Mouse (Mus musculus): ENCODE data around the gene Gm10842. TPM values are rescaled to one million over a fixed set of nuclear protein-coding genes. Genes with fewer than 3 reads are reported as not detected.

The Gm10842 gene
- total and polyA plus RNA-seq, 3 experiments: not detected

GRCm38 (mm10) chr11:105156748-105157267 is 10.1 kb downstream of the Gm10842 start:
- ATAC-seq (ENCODE audit: extremely low read depth, insufficient number of reproducible peaks, low FRiP score, poor library complexity, severe bottlenecking): no peak
- H3K9me3 ChIP-seq (replicated peaks): no peaks in the 10 kb centered on the region
- H3K4me1 ChIP-seq (ENCODE audit: insufficient read depth, low read depth, low read length): peaks cover 88% of the 10 kb centered on the region
- no peaks in the 10 kb centered on the region for H3K27me3 ChIP-seq (ENCODE audit: insufficient read depth, low read length)
- peaks cover 26% of the 10 kb centered on the region for H3K36me3 ChIP-seq (replicated peaks)
- DNase-seq (ENCODE audit: low spot score): no peak
- H3K4me3 ChIP-seq (ENCODE audit: low read depth, low read length): peak overlapping the region; percentile 70
- no peak for TF ChIP-seq CTCF (IDR thresholded peaks at IDR 0.05; ENCODE audit: low read depth, low read length)

- DNase-seq (ENCODE audit: low spot score): no peak
- H3K4me1 ChIP-seq (ENCODE audit: insufficient read depth, low read depth, low read length): peaks cover 86% of the 10 kb centered on the region
- H3K36me3 ChIP-seq (replicated peaks): peaks cover 34% of the 10 kb centered on the region
- no peak for TF ChIP-seq GATA1 (IDR thresholded peaks at IDR 0.05; ENCODE audit: borderline replicate concordance, low read length)
- no peak for TF ChIP-seq CTCF (IDR thresholded peaks at IDR 0.05; ENCODE audit: low read depth, low read length)
- TF ChIP-seq GATA2 (IDR thresholded peaks at IDR 0.05; ENCODE audit: borderline replicate concordance, low read depth, low read length): no peak
- TF ChIP-seq TAL1 (conservative IDR thresholded peaks at IDR 0.05; ENCODE audit: low read depth, low read length): no peak
- no peak for TF ChIP-seq POLR2AphosphoS5 (IDR thresholded peaks at IDR 0.05; ENCODE audit: insufficient replicate concordance, low read depth, low read length)
- H3K27me3 ChIP-seq (ENCODE audit: insufficient read depth, low read length): no peaks in the 10 kb centered on the region
- no peaks in the 10 kb centered on the region for H3K9me3 ChIP-seq (replicated peaks)
- H3K4me3 ChIP-seq (ENCODE audit: low read depth, low read length): peak overlapping the region; percentile 70
- ATAC-seq (ENCODE audit: extremely low read depth, insufficient number of reproducible peaks, low FRiP score, poor library complexity, severe bottlenecking): no peak
Measured at GRCm38 (mm10) chr11:105158047-105158446, 11.4 kb downstream of the Gm10842 start.

DNA sequence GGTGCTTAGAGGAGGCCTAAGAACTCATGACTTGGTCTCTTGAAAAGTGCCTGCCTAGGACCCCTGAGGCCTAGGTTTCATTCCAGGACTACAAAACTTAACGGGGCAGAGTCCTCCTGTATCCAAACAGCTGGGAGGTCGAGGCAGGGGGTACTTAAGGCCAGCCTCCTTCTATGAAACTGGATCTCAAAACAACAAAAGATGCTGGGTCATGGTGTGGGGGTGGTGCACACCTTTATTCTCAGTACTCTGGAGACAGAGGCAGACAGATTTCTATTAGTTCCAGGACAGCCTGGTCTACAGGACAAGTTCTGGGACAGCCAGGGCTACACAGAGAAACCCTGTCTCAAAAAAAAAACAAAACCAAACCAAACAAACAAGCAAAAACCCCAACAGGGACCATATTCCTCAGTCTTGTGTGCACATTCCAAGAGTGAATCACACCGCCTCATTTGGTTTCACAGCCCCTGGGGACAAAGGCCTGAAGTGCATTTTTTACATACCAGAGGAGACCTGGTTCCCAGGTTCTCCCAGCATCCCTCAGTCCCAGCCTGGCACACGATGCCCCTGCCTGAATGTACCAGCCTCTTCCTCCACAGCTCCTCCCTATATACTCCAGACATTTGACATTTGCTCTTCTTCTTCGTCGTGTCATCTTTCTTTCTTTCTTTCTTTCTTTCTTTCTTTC is 13.1 kb downstream of the Gm10842 start:
- no peak overlapping the region; the same call in 1 of the 2 replicates for H3K4me3 ChIP-seq (ENCODE audit: low read depth, low read length)
- TF ChIP-seq GATA2 (IDR thresholded peaks at IDR 0.05; ENCODE audit: borderline replicate concordance, low read depth, low read length): no peak
- TF ChIP-seq CTCF (IDR thresholded peaks at IDR 0.05; ENCODE audit: low read depth, low read length): no peak
- no peak for TF ChIP-seq GATA1 (IDR thresholded peaks at IDR 0.05; ENCODE audit: borderline replicate concordance, low read length)
- TF ChIP-seq POLR2AphosphoS5 (IDR thresholded peaks at IDR 0.05; ENCODE audit: insufficient replicate concordance, low read depth, low read length): no peak
- TF ChIP-seq TAL1 (conservative IDR thresholded peaks at IDR 0.05; ENCODE audit: low read depth, low read length): no peak
- peaks cover 39% of the 10 kb centered on the region for H3K36me3 ChIP-seq (replicated peaks)
- no peak for DNase-seq (ENCODE audit: low spot score)
- peaks cover 3% of the 10 kb centered on the region for H3K9me3 ChIP-seq (replicated peaks)
- peaks cover 72% of the 10 kb centered on the region for H3K4me1 ChIP-seq (ENCODE audit: insufficient read depth, low read depth, low read length)
- H3K27me3 ChIP-seq (ENCODE audit: insufficient read depth, low read length): no peaks in the 10 kb centered on the region
- no peak for ATAC-seq (ENCODE audit: extremely low read depth, insufficient number of reproducible peaks, low FRiP score, poor library complexity, severe bottlenecking)

GRCm38 (mm10) chr11:105161411-105161810 is 14.7 kb downstream of the Gm10842 start:
- H3K36me3 ChIP-seq (replicated peaks): peaks cover 55% of the 10 kb centered on the region
- H3K4me3 ChIP-seq (ENCODE audit: low read depth, low read length): no peak overlapping the region
- ATAC-seq (ENCODE audit: extremely low read depth, insufficient number of reproducible peaks, low FRiP score, poor library complexity, severe bottlenecking) (no peak), DNase-seq (ENCODE audit: low spot score) (no peak)
- peaks cover 65% of the 10 kb centered on the region for H3K4me1 ChIP-seq (ENCODE audit: insufficient read depth, low read depth, low read length)
- H3K9me3 ChIP-seq (replicated peaks): peaks cover 15% of the 10 kb centered on the region
- no peak for TF ChIP-seq GATA2 (IDR thresholded peaks at IDR 0.05; ENCODE audit: borderline replicate concordance, low read depth, low read length)
- no peak for TF ChIP-seq CTCF (IDR thresholded peaks at IDR 0.05; ENCODE audit: low read depth, low read length)
- no peak for TF ChIP-seq POLR2AphosphoS5 (IDR thresholded peaks at IDR 0.05; ENCODE audit: insufficient replicate concordance, low read depth, low read length)
- no peak for TF ChIP-seq GATA1 (IDR thresholded peaks at IDR 0.05; ENCODE audit: borderline replicate concordance, low read length)
- no peak for TF ChIP-seq TAL1 (conservative IDR thresholded peaks at IDR 0.05; ENCODE audit: low read depth, low read length)
- H3K27me3 ChIP-seq (ENCODE audit: insufficient read depth, low read length): no peaks in the 10 kb centered on the region; the same call in 1 of the 2 replicates

DNA sequence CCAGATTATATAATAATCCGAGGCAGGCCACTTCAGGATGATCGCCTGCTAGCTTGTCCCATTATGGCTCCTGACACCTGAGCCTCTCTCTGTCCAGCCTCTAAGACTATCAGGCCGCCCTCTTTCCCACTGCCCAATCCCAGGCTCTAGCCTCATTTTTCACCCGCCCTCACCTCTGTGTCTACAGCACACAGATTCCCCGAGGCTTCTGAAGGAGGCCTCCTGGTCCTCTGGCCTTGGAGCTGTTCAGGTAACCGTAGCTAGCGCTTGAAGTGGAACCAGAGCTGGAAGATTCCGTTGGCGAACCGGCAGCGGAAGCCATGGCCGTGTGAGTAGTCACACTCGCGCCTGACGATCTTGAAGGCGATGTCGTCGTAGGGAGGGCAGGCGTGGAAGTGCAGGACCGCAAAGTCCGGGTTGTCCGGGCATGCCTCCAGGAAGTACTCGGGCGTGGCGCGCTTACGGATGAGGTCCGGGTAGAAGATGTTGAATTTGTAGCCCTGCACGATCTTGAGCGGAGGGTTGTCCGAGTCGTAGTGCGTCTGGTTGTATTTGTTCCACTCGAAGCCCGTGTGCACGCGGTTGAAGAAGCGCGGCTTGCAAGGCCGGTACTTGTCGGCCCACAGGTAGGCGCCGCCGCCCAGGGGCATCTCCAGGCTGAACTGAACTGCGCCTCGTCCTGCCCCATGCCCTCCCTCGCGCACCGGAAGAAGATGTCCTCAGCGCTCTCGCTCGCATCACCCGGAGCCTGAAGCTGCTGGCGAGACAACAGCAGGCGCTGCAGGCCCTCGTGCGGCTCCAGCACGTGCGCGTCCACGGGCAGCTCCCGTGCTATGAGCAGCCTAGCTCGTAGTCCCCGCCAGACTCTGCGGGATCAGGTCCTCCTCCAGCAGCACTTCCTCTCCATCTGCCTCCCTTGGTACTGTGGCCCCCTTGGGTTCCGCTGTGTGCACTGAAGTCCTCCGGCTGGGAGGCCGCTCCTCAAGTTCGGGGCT is 18.1 kb downstream of the Gm10842 start:
- ATAC-seq (ENCODE audit: extremely low read depth, insufficient number of reproducible peaks, low FRiP score, poor library complexity, severe bottlenecking) (no peak), DNase-seq (ENCODE audit: low spot score) (no peak)
- TF ChIP-seq POLR2AphosphoS5 (IDR thresholded peaks at IDR 0.05; ENCODE audit: insufficient replicate concordance, low read depth, low read length): no peak
- no peak for TF ChIP-seq GATA2 (IDR thresholded peaks at IDR 0.05; ENCODE audit: borderline replicate concordance, low read depth, low read length)
- TF ChIP-seq CTCF (IDR thresholded peaks at IDR 0.05; ENCODE audit: low read depth, low read length): no peak
- no peak for TF ChIP-seq GATA1 (IDR thresholded peaks at IDR 0.05; ENCODE audit: borderline replicate concordance, low read length)
- TF ChIP-seq TAL1 (conservative IDR thresholded peaks at IDR 0.05; ENCODE audit: low read depth, low read length): no peak
- Histone ChIP-seq H3K27me3 (ENCODE audit: insufficient read depth, low read length) (no peaks in the 10 kb centered on the region; the same call in 1 of the 2 replicates), H3K4me3 (ENCODE audit: low read depth, low read length) (peak overlapping the region; percentile 20; the same call in 1 of the 2 replicates), H3K4me1 (ENCODE audit: insufficient read depth, low read depth, low read length) (peaks cover 39% of the 10 kb centered on the region), H3K36me3 (replicated peaks) (peaks cover 74% of the 10 kb centered on the region), H3K9me3 (replicated peaks) (peaks cover 15% of the 10 kb centered on the region)

GRCm38 (mm10) chr11:105166780-105167179 is 20.1 kb downstream of the Gm10842 start:
- Histone ChIP-seq H3K27me3 (ENCODE audit: insufficient read depth, low read length) (no peaks in the 10 kb centered on the region; the same call in 1 of the 2 replicates), H3K36me3 (replicated peaks) (peaks cover 73% of the 10 kb centered on the region), H3K4me1 (ENCODE audit: insufficient read depth, low read depth, low read length) (peaks cover 38% of the 10 kb centered on the region), H3K9me3 (replicated peaks) (peaks cover 15% of the 10 kb centered on the region), H3K4me3 (ENCODE audit: low read depth, low read length) (no peak overlapping the region)
- ATAC-seq (ENCODE audit: extremely low read depth, insufficient number of reproducible peaks, low FRiP score, poor library complexity, severe bottlenecking): no peak
- TF ChIP-seq CTCF (IDR thresholded peaks at IDR 0.05; ENCODE audit: low read depth, low read length) (no peak), GATA1 (IDR thresholded peaks at IDR 0.05; ENCODE audit: borderline replicate concordance, low read length) (no peak), POLR2AphosphoS5 (IDR thresholded peaks at IDR 0.05; ENCODE audit: insufficient replicate concordance, low read depth, low read length) (no peak), GATA2 (IDR thresholded peaks at IDR 0.05; ENCODE audit: borderline replicate concordance, low read depth, low read length) (no peak), TAL1 (conservative IDR thresholded peaks at IDR 0.05; ENCODE audit: low read depth, low read length) (no peak)
- no peak for DNase-seq (ENCODE audit: low spot score)
